Mouse (Mus musculus): ENCODE results near the gene D930007J09Rik. TPM values are rescaled to one million over a fixed set of nuclear protein-coding genes. Genes with fewer than 3 reads are reported as not detected.

The D930007J09Rik gene
- polyA plus RNA-seq, 1 experiment from 2014 or later, result not detected

DNA sequence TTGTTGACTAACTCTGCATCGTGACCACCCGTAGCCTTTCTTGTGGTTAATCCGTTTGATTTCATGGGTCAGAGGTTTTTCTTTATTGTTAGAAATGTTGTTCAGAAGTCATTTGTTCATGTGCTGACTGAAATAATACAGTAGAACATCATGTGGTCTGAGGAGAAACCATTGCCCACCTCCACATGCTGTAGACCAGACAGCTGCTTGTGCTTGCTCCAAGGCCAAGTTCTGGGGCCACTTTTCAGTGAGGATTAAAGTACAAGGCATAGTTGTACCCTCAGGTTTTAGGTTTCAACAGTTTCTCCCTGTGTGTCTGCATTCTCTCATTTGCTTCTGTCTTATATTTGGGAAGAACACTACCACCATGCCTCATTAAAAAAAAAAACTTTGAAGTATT, 5.0 kb upstream of the D930007J09Rik start:
- Histone ChIP-seq H3K27me3 (no peaks in the 10 kb centered on the region), H3K36me3 (peaks cover 24% of the 10 kb centered on the region), H3K4me2 (replicated peaks) (no peak overlapping the region), H3K9me3 (no peaks in the 10 kb centered on the region), H3K4me3 (no peak overlapping the region), H3K9ac (no peak overlapping the region), H3K4me1 (peaks cover 8% of the 10 kb centered on the region), H3K27ac (no peak overlapping the region)
- ATAC-seq (ENCODE audit: insufficient number of reproducible peaks, insufficient read depth, low FRiP score, low TSS enrichment), result no peak
- WGBS, result 80% methylated on average over 3 of the region's 3 CpGs

GRCm38 (mm10) chr13:32806820-32807219, 4.2 kb upstream of the D930007J09Rik start:
- no peak overlapping the region for H3K27ac ChIP-seq
- peaks cover 8% of the 10 kb centered on the region for H3K4me1 ChIP-seq
- H3K36me3 ChIP-seq, result peaks cover 24% of the 10 kb centered on the region
- no peaks in the 10 kb centered on the region for H3K27me3 ChIP-seq
- WGBS, result 83% methylated on average over 7 of the region's 7 CpGs
- H3K9me3 ChIP-seq, result no peaks in the 10 kb centered on the region
- H3K4me2 ChIP-seq (replicated peaks), result no peak overlapping the region
- H3K9ac ChIP-seq, result no peak overlapping the region
- no peak for ATAC-seq (ENCODE audit: insufficient number of reproducible peaks, insufficient read depth, low FRiP score, low TSS enrichment)
- no peak overlapping the region for H3K4me3 ChIP-seq

- peak overlapping the region; percentile 78 for H3K4me3 ChIP-seq
- peak overlapping the region; percentile 84 for H3K4me2 ChIP-seq (replicated peaks)
- no peak overlapping the region for H3K27ac ChIP-seq
- H3K27me3 ChIP-seq, result no peaks in the 10 kb centered on the region
- ATAC-seq (ENCODE audit: insufficient number of reproducible peaks, insufficient read depth, low FRiP score, low TSS enrichment), result no peak
- 74% methylated on average over 4 of the region's 4 CpGs for WGBS
- H3K9ac ChIP-seq, result 0 out of 2 replicates have a peak overlapping the region, but pooled peaks have one; percentile 80
- H3K4me1 ChIP-seq, result peaks cover 8% of the 10 kb centered on the region
- H3K9me3 ChIP-seq, result no peaks in the 10 kb centered on the region
- H3K36me3 ChIP-seq, result peaks cover 16% of the 10 kb centered on the region
These were observed 1.2 kb upstream of the D930007J09Rik start for GRCm38 (mm10) chr13:32803701-32804345.

DNA sequence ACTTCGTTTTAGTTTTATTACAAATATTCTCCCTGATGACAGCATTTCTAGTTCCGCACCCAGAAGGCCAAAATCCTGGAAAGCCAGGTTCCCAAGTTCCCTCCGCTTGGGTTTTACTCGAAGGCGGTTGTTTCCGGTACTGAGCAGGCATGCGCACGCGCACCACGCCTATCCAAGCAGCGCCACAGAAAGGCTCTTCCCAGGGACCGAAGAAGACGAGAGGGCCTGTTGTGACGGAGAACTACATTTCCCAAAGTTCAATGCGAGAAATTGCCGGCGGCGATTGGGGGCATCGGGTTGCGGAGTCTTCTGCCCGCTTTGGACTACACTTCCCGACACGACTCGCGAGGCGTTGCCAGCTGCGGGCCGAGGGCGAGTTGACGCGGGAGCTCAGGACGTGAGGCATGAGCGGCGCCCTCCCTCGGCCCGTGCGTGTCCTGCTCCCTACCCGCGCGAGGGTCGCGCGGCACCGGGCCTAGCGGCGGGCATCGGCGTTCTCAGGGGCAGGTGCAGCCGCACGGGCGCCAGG, 892 bp downstream of the D930007J09Rik start, which contains the start of gene Wrnip1:
Gene Wrnip1 (plus strand): TSS at position 346 of the 529 bp plus-strand sequence.
- H3K4me3 ChIP-seq, result peak within 1 kb of the TSS; percentile 78
- H3K4me2 ChIP-seq (replicated peaks), result peak within 1 kb of the TSS; percentile 84
- H3K27ac ChIP-seq, result peak within 1 kb of the TSS; percentile 57
- no peaks in the 10 kb centered on the region for H3K9me3 ChIP-seq
- H3K36me3 ChIP-seq, result peaks cover 7% of the 10 kb centered on the region
- WGBS, result under 1% methylated on average over 50 of the region's 51 CpGs
- H3K9ac ChIP-seq, result peak within 1 kb of the TSS; percentile 80
- peaks cover 8% of the 10 kb centered on the region for H3K4me1 ChIP-seq
- no peaks in the 10 kb centered on the region for H3K27me3 ChIP-seq
- peak; percentile 98 for ATAC-seq (ENCODE audit: insufficient number of reproducible peaks, insufficient read depth, low FRiP score, low TSS enrichment)

DNA sequence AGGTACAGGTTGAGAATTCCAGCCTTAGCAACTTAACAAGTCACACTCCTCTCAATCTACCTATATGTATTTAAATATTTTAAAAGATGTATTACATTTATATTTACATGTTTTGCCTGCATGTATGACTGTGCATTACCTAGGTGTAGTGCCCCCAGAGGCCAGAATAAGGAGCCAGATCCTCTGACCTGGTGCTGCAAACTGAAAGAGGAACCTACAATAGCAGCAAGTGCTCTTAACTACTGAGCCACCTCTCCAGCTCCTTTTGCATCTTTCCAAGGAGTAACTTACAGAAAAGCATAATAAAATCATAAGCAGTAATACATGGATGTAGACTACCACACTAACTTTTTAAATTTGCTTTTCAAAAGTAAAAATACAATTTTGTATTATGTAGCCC, 1.8 kb downstream of the D930007J09Rik start:
- no peak for ATAC-seq (ENCODE audit: insufficient number of reproducible peaks, insufficient read depth, low FRiP score, low TSS enrichment)
- Histone ChIP-seq H3K4me3 (no peak overlapping the region; the same call in 1 of the 2 replicates), H3K27ac (no peak overlapping the region), H3K36me3 (no peaks in the 10 kb centered on the region), H3K9ac (no peak overlapping the region), H3K9me3 (no peaks in the 10 kb centered on the region), H3K4me1 (peaks cover 8% of the 10 kb centered on the region), H3K27me3 (no peaks in the 10 kb centered on the region), H3K4me2 (replicated peaks) (peak overlapping the region; percentile 84)

- Histone ChIP-seq H3K4me2 (replicated peaks) (no peak overlapping the region), H3K9me3 (no peaks in the 10 kb centered on the region), H3K4me1 (peaks cover 8% of the 10 kb centered on the region), H3K27ac (no peak overlapping the region), H3K9ac (no peak overlapping the region), H3K36me3 (no peaks in the 10 kb centered on the region), H3K4me3 (no peak overlapping the region), H3K27me3 (no peaks in the 10 kb centered on the region)
- no peak for ATAC-seq (ENCODE audit: insufficient number of reproducible peaks, insufficient read depth, low FRiP score, low TSS enrichment)
- 63% methylated on average over 2 of the region's 2 CpGs for WGBS
These were observed 3.5 kb downstream of the D930007J09Rik start for GRCm38 (mm10) chr13:32799131-32799530.

- Histone ChIP-seq H3K4me2 (replicated peaks) (no peak overlapping the region), H3K9me3 (no peaks in the 10 kb centered on the region), H3K36me3 (no peaks in the 10 kb centered on the region), H3K27me3 (no peaks in the 10 kb centered on the region), H3K27ac (no peak overlapping the region), H3K4me1 (no peaks in the 10 kb centered on the region), H3K9ac (no peak overlapping the region), H3K4me3 (no peak overlapping the region)
- 77% methylated on average over 1 of the region's 1 CpGs for WGBS
- no peak for ATAC-seq (ENCODE audit: insufficient number of reproducible peaks, insufficient read depth, low FRiP score, low TSS enrichment)
These were observed 5.6 kb downstream of the D930007J09Rik start for GRCm38 (mm10) chr13:32797085-32797484.

- Histone ChIP-seq H3K4me2 (replicated peaks) (no peak overlapping the region), H3K36me3 (no peaks in the 10 kb centered on the region), H3K9ac (no peak overlapping the region), H3K27ac (no peak overlapping the region), H3K4me1 (no peaks in the 10 kb centered on the region), H3K4me3 (no peak overlapping the region), H3K9me3 (no peaks in the 10 kb centered on the region), H3K27me3 (no peaks in the 10 kb centered on the region)
- 91% methylated on average over 5 of the region's 5 CpGs for WGBS
- ATAC-seq (ENCODE audit: insufficient number of reproducible peaks, insufficient read depth, low FRiP score, low TSS enrichment), result no peak
These were observed 7.5 kb downstream of the D930007J09Rik start for GRCm38 (mm10) chr13:32795166-32795565.

GRCm38 (mm10) chr13:32794619-32795018, 8.0 kb downstream of the D930007J09Rik start:
- no peaks in the 10 kb centered on the region for H3K9me3 ChIP-seq
- no peaks in the 10 kb centered on the region for H3K4me1 ChIP-seq
- no peak overlapping the region for H3K9ac ChIP-seq
- ATAC-seq (ENCODE audit: insufficient number of reproducible peaks, insufficient read depth, low FRiP score, low TSS enrichment), result no peak
- WGBS, result 61% methylated on average over 2 of the region's 2 CpGs
- no peaks in the 10 kb centered on the region for H3K36me3 ChIP-seq
- no peak overlapping the region for H3K4me3 ChIP-seq
- H3K27ac ChIP-seq, result no peak overlapping the region
- H3K4me2 ChIP-seq (replicated peaks), result no peak overlapping the region
- no peaks in the 10 kb centered on the region for H3K27me3 ChIP-seq

DNA sequence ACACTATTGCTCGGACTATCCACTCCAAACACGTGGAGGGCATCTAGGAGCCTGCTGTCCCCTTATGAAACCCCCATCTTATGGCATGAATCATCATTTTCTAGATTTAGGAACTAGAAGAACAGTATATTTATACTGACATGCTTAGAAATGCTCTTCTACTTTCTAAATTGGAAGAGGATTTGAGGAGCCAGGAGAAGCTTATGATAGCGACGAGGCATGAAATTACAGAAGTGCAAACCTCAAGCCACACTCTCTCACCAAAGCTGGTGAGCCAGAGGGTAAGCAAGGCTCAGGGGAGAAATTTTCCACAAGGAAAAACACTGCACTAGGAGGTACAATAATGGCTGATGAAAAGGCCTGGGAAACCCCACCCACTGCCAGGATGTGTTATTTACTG, 12.9 kb downstream of the D930007J09Rik start:
- Histone ChIP-seq H3K36me3 (no peaks in the 10 kb centered on the region), H3K4me1 (no peaks in the 10 kb centered on the region), H3K4me3 (no peak overlapping the region), H3K27ac (no peak overlapping the region), H3K9me3 (no peaks in the 10 kb centered on the region), H3K9ac (no peak overlapping the region), H3K4me2 (replicated peaks) (no peak overlapping the region), H3K27me3 (no peaks in the 10 kb centered on the region)
- 77% methylated on average over 4 of the region's 4 CpGs for WGBS
- no peak for ATAC-seq (ENCODE audit: insufficient number of reproducible peaks, insufficient read depth, low FRiP score, low TSS enrichment)

- H3K9me3 ChIP-seq, result no peaks in the 10 kb centered on the region
- H3K27ac ChIP-seq, result no peak overlapping the region
- H3K9ac ChIP-seq, result no peak overlapping the region
- no peaks in the 10 kb centered on the region for H3K4me1 ChIP-seq
- ATAC-seq (ENCODE audit: insufficient number of reproducible peaks, insufficient read depth, low FRiP score, low TSS enrichment), result no peak
- H3K4me2 ChIP-seq (replicated peaks), result no peak overlapping the region
- no peaks in the 10 kb centered on the region for H3K36me3 ChIP-seq
- no peaks in the 10 kb centered on the region for H3K27me3 ChIP-seq
- 66% methylated on average over 2 of the region's 2 CpGs for WGBS
- H3K4me3 ChIP-seq, result no peak overlapping the region
These were observed 15.1 kb downstream of the D930007J09Rik start for GRCm38 (mm10) chr13:32787584-32787983.

DNA sequence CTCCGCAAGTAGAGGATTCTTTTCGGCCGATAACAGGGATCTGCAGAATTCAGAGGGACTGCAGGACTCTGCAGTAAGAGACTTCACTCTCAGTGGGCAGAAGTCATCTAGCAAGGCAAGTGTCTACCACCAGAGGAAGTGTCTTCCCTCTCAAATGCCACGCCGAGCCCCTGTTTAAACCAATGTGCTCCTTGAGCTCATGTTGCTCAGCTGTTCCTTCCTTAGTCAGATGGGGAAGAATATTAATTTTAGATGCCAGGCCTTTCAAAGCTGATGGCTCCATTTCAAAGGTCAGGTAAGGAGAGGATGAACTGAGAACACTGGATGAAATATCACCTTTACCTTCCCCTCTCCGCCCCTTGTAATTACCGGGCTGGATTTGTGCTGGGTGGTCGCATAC, 18.8 kb downstream of the D930007J09Rik start, which contains the start of gene Mylk4:
Gene Mylk4 (minus strand): TSS at position 139 of the 400 bp plus-strand sequence.
- ATAC-seq (ENCODE audit: insufficient number of reproducible peaks, insufficient read depth, low FRiP score, low TSS enrichment), result no peak
- no peak within 1 kb of the TSS for H3K9ac ChIP-seq
- H3K36me3 ChIP-seq, result no peaks in the 10 kb centered on the region
- H3K4me1 ChIP-seq, result no peaks in the 10 kb centered on the region
- no peaks in the 10 kb centered on the region for H3K9me3 ChIP-seq
- no peak within 1 kb of the TSS for H3K4me3 ChIP-seq
- H3K4me2 ChIP-seq (replicated peaks), result no peak within 1 kb of the TSS
- no peak within 1 kb of the TSS for H3K27ac ChIP-seq
- H3K27me3 ChIP-seq, result no peaks in the 10 kb centered on the region
- 80% methylated on average over 8 of the region's 8 CpGs for WGBS
